Mouse (Mus musculus) neural tube, embryonic 13.5 days (tissue): ENCODE measurements around the gene Npcd. TPM values are rescaled to one million over a fixed set of nuclear protein-coding genes. Genes with fewer than 3 reads are reported as not detected.

Source experiments
- ATAC-seq: fragments of 200-750 bp; cut with Nextera tagmentation; 2 replicates; pipeline ENCODE4 v1.8.0; 2017; ENCODE audit warnings: low read depth, mild to moderate bottlenecking, moderate TSS enrichment, moderate library complexity
- H3K27ac ChIP-seq: fragments of 300-500 bp; sonication (generic); replicated peaks from 2 replicates; pipeline ENCODE4 v1.5.1; 2015; ENCODE audit warnings: moderate library complexity, mild to moderate bottlenecking, inconsistent platforms
- H3K27me3 ChIP-seq: fragments of 300-500 bp; sonication (generic); 2 replicates; pipeline ENCODE4 v1.6.1; 2015; ENCODE audit warnings: mild to moderate bottlenecking, inconsistent platforms
- H3K36me3 ChIP-seq: fragments of 300-500 bp; sonication (generic); 2 replicates; pipeline ENCODE4 v1.6.1; 2015; ENCODE audit warnings: mild to moderate bottlenecking, inconsistent platforms
- H3K4me1 ChIP-seq: fragments of 300-500 bp; sonication (generic); replicated peaks from 2 replicates; pipeline ENCODE4 v1.6.1; 2015; ENCODE audit warnings: inconsistent platforms
- H3K4me2 ChIP-seq: fragments of 300-500 bp; sonication (generic); 2 replicates; pipeline ENCODE4 v1.6.1; 2015; ENCODE audit warnings: inconsistent platforms, mild to moderate bottlenecking, moderate library complexity
- H3K4me3 ChIP-seq: fragments of 300-500 bp; sonication (generic); 2 replicates; pipeline ENCODE4 v1.5.1; 2015; ENCODE audit warnings: mild to moderate bottlenecking, inconsistent platforms
- H3K9ac ChIP-seq: fragments of 300-500 bp; sonication (generic); 2 replicates; pipeline ENCODE4 v1.6.1; 2015; ENCODE audit warnings: moderate library complexity, mild to moderate bottlenecking, inconsistent platforms
- H3K9me3 ChIP-seq: fragments of 300-500 bp; sonication (generic); 2 replicates; pipeline ENCODE4 v1.6.1; 2016; ENCODE audit warnings: inconsistent platforms
- WGBS: fragments of 180-500 bp; shearing (Covaris S2); methylation state at CpG from one replicate; pipeline ENCODE4 v1.1.7; 2015; 5-methylcytosine and 5-hydroxymethylcytosine counted together
- polyA plus RNA-seq: library from polyadenylated mRNA; unstranded; fragments of >200 nt; fragmentation: Nextera tagmentation; extraction: Ambion mirVana; gene quantifications from 2 replicates; pipeline ENCODE4 v1.2.1, GENCODE M21; 2015

Gene Npcd
- polyA plus RNA-seq, 1 experiment from 2014 or later, result not detected

- H3K4me3 ChIP-seq, result no peak overlapping the region
- H3K36me3 ChIP-seq, result no peaks in the 10 kb centered on the region
- no peaks in the 10 kb centered on the region for H3K9me3 ChIP-seq
- H3K4me2 ChIP-seq, result no peak overlapping the region
- H3K27me3 ChIP-seq, result peaks cover 53% of the 10 kb centered on the region
- H3K4me1 ChIP-seq, result peaks cover 19% of the 10 kb centered on the region
- ATAC-seq, result no peak
- no peak overlapping the region for H3K9ac ChIP-seq
- no peak overlapping the region for H3K27ac ChIP-seq
- 62% methylated on average over 5 of the region's 5 CpGs for WGBS
These were observed 25.4 kb downstream of the Npcd start for GRCm38 (mm10) chr15:79808658-79809057.

- Histone ChIP-seq H3K36me3 (no peaks in the 10 kb centered on the region), H3K4me3 (no peak overlapping the region), H3K9me3 (no peaks in the 10 kb centered on the region), H3K9ac (no peak overlapping the region), H3K4me2 (no peak overlapping the region), H3K27ac (no peak overlapping the region), H3K27me3 (peaks cover 58% of the 10 kb centered on the region), H3K4me1 (peaks cover 24% of the 10 kb centered on the region)
- WGBS, result 36% methylated on average over 5 of the region's 5 CpGs
- no peak for ATAC-seq
These were observed 25.9 kb downstream of the Npcd start for GRCm38 (mm10) chr15:79808114-79808513.

GRCm38 (mm10) chr15:79807050-79807449 is 27.0 kb downstream of the Npcd start:
- H3K36me3 ChIP-seq, result no peaks in the 10 kb centered on the region
- WGBS, result 50% methylated on average over 1 of the region's 1 CpGs
- no peak for ATAC-seq
- no peak overlapping the region for H3K27ac ChIP-seq
- H3K4me1 ChIP-seq, result peaks cover 27% of the 10 kb centered on the region
- no peak overlapping the region for H3K4me3 ChIP-seq
- H3K27me3 ChIP-seq, result peaks cover 69% of the 10 kb centered on the region
- H3K9ac ChIP-seq, result no peak overlapping the region
- no peak overlapping the region for H3K4me2 ChIP-seq
- H3K9me3 ChIP-seq, result no peaks in the 10 kb centered on the region

- peaks cover 75% of the 10 kb centered on the region for H3K27me3 ChIP-seq
- ATAC-seq, result no peak
- H3K27ac ChIP-seq, result peak overlapping the region; percentile 84
- H3K9me3 ChIP-seq, result no peaks in the 10 kb centered on the region
- H3K4me3 ChIP-seq, result peak overlapping the region; percentile 67
- WGBS, result 30% methylated on average over 8 of the region's 8 CpGs
- no peaks in the 10 kb centered on the region for H3K36me3 ChIP-seq
- peak overlapping the region; percentile 81 for H3K9ac ChIP-seq
- peak overlapping the region; percentile 77 for H3K4me2 ChIP-seq
- peaks cover 36% of the 10 kb centered on the region for H3K4me1 ChIP-seq
These were observed 28.8 kb downstream of the Npcd start for GRCm38 (mm10) chr15:79805246-79805645.

GRCm38 (mm10) chr15:79804352-79805071 is 29.5 kb downstream of the Npcd start, which contains the start of gene Nptxr:
Gene Nptxr, minus strand, starts transcription at chr15:79804766.
- Histone ChIP-seq H3K27ac (peak within 1 kb of the TSS; percentile 84), H3K4me2 (peak within 1 kb of the TSS; percentile 77), H3K27me3 (peaks cover 71% of the 10 kb centered on the region), H3K36me3 (no peaks in the 10 kb centered on the region), H3K9me3 (no peaks in the 10 kb centered on the region), H3K4me1 (peaks cover 36% of the 10 kb centered on the region), H3K9ac (peak within 1 kb of the TSS; percentile 81), H3K4me3 (peak within 1 kb of the TSS; percentile 67)
- 1% methylated on average over 76 of the region's 91 CpGs for WGBS
- peak; percentile 85 for ATAC-seq

GRCm38 (mm10) chr15:79803533-79804351 is 30.3 kb downstream of the Npcd start:
- peaks cover 68% of the 10 kb centered on the region for H3K27me3 ChIP-seq
- no peaks in the 10 kb centered on the region for H3K9me3 ChIP-seq
- peak overlapping the region; percentile 67 for H3K4me3 ChIP-seq
- WGBS, result 5% methylated on average over 74 of the region's 81 CpGs
- H3K27ac ChIP-seq, result peak overlapping the region; percentile 84
- peak; percentile 65 for ATAC-seq
- H3K9ac ChIP-seq, result peak overlapping the region; percentile 81
- no peaks in the 10 kb centered on the region for H3K36me3 ChIP-seq
- peak overlapping the region; percentile 77 for H3K4me2 ChIP-seq
- H3K4me1 ChIP-seq, result peaks cover 36% of the 10 kb centered on the region

- no peak for ATAC-seq
- WGBS, result 61% methylated on average over 4 of the region's 4 CpGs
- H3K9me3 ChIP-seq, result no peaks in the 10 kb centered on the region
- H3K9ac ChIP-seq, result no peak overlapping the region
- H3K4me1 ChIP-seq, result peaks cover 36% of the 10 kb centered on the region
- no peak overlapping the region for H3K27ac ChIP-seq
- H3K4me2 ChIP-seq, result no peak overlapping the region
- no peaks in the 10 kb centered on the region for H3K36me3 ChIP-seq
- H3K27me3 ChIP-seq, result peaks cover 63% of the 10 kb centered on the region
- H3K4me3 ChIP-seq, result no peak overlapping the region
These were observed 31.7 kb downstream of the Npcd start for GRCm38 (mm10) chr15:79802304-79802703.

- 68% methylated on average over 2 of the region's 2 CpGs for WGBS
- no peaks in the 10 kb centered on the region for H3K36me3 ChIP-seq
These were observed 32.4 kb downstream of the Npcd start for GRCm38 (mm10) chr15:79801646-79802045.

GRCm38 (mm10) chr15:79800701-79801100 is 33.3 kb downstream of the Npcd start:
- H3K4me1 ChIP-seq, result peaks cover 40% of the 10 kb centered on the region
- H3K4me3 ChIP-seq, result no peak overlapping the region
- no peaks in the 10 kb centered on the region for H3K9me3 ChIP-seq
- WGBS, result 39% methylated on average over 11 of the region's 11 CpGs
- no peak for ATAC-seq
- 0 out of 2 replicates have a peak overlapping the region, but pooled peaks have one; percentile 13 for H3K27ac ChIP-seq
- H3K27me3 ChIP-seq, result peaks cover 47% of the 10 kb centered on the region
- no peaks in the 10 kb centered on the region for H3K36me3 ChIP-seq
- no peak overlapping the region for H3K4me2 ChIP-seq
- no peak overlapping the region for H3K9ac ChIP-seq

More at GRCm38 (mm10) chr15:79801646-79802045, 32.4 kb downstream of the Npcd start:
- Histone ChIP-seq H3K27me3 (peaks cover 57% of the 10 kb centered on the region), H3K9ac (no peak overlapping the region), H3K4me2 (no peak overlapping the region), H3K27ac (no peak overlapping the region), H3K9me3 (no peaks in the 10 kb centered on the region), H3K4me1 (peaks cover 36% of the 10 kb centered on the region), H3K4me3 (no peak overlapping the region)
- ATAC-seq, result no peak

- WGBS, result 88% methylated on average over 10 of the region's 10 CpGs
- H3K9ac ChIP-seq, result no peak overlapping the region
- no peaks in the 10 kb centered on the region for H3K9me3 ChIP-seq
- H3K36me3 ChIP-seq, result no peaks in the 10 kb centered on the region
- H3K27ac ChIP-seq, result no peak overlapping the region
- ATAC-seq, result no peak
- peaks cover 34% of the 10 kb centered on the region for H3K27me3 ChIP-seq
- peaks cover 21% of the 10 kb centered on the region for H3K4me1 ChIP-seq
- no peak overlapping the region for H3K4me3 ChIP-seq
- H3K4me2 ChIP-seq, result no peak overlapping the region
These were observed 35.4 kb downstream of the Npcd start for GRCm38 (mm10) chr15:79798591-79798990.

- Histone ChIP-seq H3K4me1 (peaks cover 13% of the 10 kb centered on the region; the same call in 1 of the 2 replicates), H3K9me3 (no peaks in the 10 kb centered on the region), H3K4me2 (no peak overlapping the region), H3K27ac (no peak overlapping the region), H3K4me3 (no peak overlapping the region), H3K27me3 (peaks cover 32% of the 10 kb centered on the region), H3K9ac (no peak overlapping the region), H3K36me3 (no peaks in the 10 kb centered on the region)
- WGBS, result 83% methylated on average over 8 of the region's 8 CpGs
- ATAC-seq, result no peak
These were observed 36.4 kb downstream of the Npcd start for GRCm38 (mm10) chr15:79797680-79798079.

- Histone ChIP-seq H3K27me3 (peaks cover 32% of the 10 kb centered on the region), H3K4me3 (no peak overlapping the region), H3K9ac (no peak overlapping the region), H3K4me2 (no peak overlapping the region), H3K36me3 (no peaks in the 10 kb centered on the region), H3K4me1 (peaks cover 13% of the 10 kb centered on the region; the same call in 1 of the 2 replicates), H3K9me3 (no peaks in the 10 kb centered on the region), H3K27ac (no peak overlapping the region)
- no peak for ATAC-seq
- 85% methylated on average over 7 of the region's 7 CpGs for WGBS
These were observed 36.9 kb downstream of the Npcd start for GRCm38 (mm10) chr15:79797096-79797495.
